ENCODE assay signal across 20 mouse cellular contexts in genomic region chr15:31023766-31024165, GRCm38 (mm10).
"Had no signal": no experiment of that assay in that cellular context is flagged by ENCODE, and none has a peak within 500 bp of the region (broad histone marks: within the 10 kb centered on the region; RNA-seq: fewer than 3 reads in every experiment).

No protein-coding gene starts in this region.

- H3K9ac ChIP-seq: liver, postnatal 0 days; lung, embryonic 15.5 days; midbrain, embryonic 13.5 days; midbrain, embryonic 15.5 days; neural tube, embryonic 13.5 days; neural tube, embryonic 15.5 days had no signal

- ATAC-seq: liver, postnatal 0 days; lung, postnatal 0 days; midbrain, embryonic 13.5 days; midbrain, embryonic 15.5 days had no signal

- H3K4me1 ChIP-seq: lung, embryonic 15.5 days; midbrain, embryonic 13.5 days; midbrain, embryonic 15.5 days; neural tube, embryonic 13.5 days; neural tube, embryonic 15.5 days had no signal

- H3K9me3 ChIP-seq: lung, embryonic 15.5 days; midbrain, embryonic 13.5 days; midbrain, embryonic 15.5 days; neural tube, embryonic 13.5 days; neural tube, embryonic 15.5 days had no signal

- H3K4me3 ChIP-seq: lung, embryonic 15.5 days; midbrain, embryonic 13.5 days; midbrain, embryonic 15.5 days; neural tube, embryonic 13.5 days; neural tube, embryonic 15.5 days had no signal

- H3K27me3 ChIP-seq: lung, embryonic 15.5 days; midbrain, embryonic 13.5 days; midbrain, embryonic 15.5 days; neural tube, embryonic 13.5 days; neural tube, embryonic 15.5 days had no signal

- H3K27ac ChIP-seq: lung, embryonic 15.5 days; macrophage; midbrain, embryonic 13.5 days; midbrain, embryonic 15.5 days; neural tube, embryonic 13.5 days; neural tube, embryonic 15.5 days had no signal

- H3K4me2 ChIP-seq: lung, embryonic 15.5 days; midbrain, embryonic 11.5 days; midbrain, embryonic 13.5 days; midbrain, embryonic 15.5 days; neural tube, embryonic 13.5 days; neural tube, embryonic 15.5 days had no signal

- DNase-seq: liver, postnatal 0 days; lung, adult 2 months; lung, postnatal 14 days; lung, postnatal 36 days; retina, postnatal 1 day; right cerebral cortex, adult 18-20 months; right cerebral cortex, postnatal 25 days; right cerebral cortex, postnatal 4 days; spleen, adult 18-20 months; thymus, adult 18-20 months; thymus, postnatal 14 days; thymus, postnatal 36 days had no signal

- H3K36me3 ChIP-seq: lung, embryonic 15.5 days had no signal
